Mouse (Mus musculus): ENCODE results near the gene Tcaf1. TPM values are rescaled to one million over a fixed set of nuclear protein-coding genes. Genes with fewer than 3 reads are reported as not detected.
A peak's percentile ranks its signal among the peaks of the same experiment; 100 is the strongest.

Gene Tcaf1
- 212 and 229 TPM in 2 replicates for polyA plus RNA-seq (2014; fragmentation: Nextera tagmentation; extraction: Ambion mirVana)

GRCm38 (mm10) chr6:42709291-42710211, at the start of gene Tcaf1:
Gene Tcaf1, minus strand, starts transcription at chr6:42710088.
- Histone ChIP-seq H3K27me3 (ENCODE audit: control insufficient read depth, insufficient read depth, low read length) (no peaks in the 10 kb centered on the region), H3K36me3 (replicated peaks; ENCODE audit: control insufficient read depth, insufficient read depth) (0 out of 2 replicates have a peak, but pooled peaks cover 3% of the 10 kb centered on the region), H3K9ac (peak within 1 kb of the TSS; percentile 89), H3K27ac (peak within 1 kb of the TSS; percentile 97), H3K9me3 (ENCODE audit: control insufficient read depth, low read length) (no peaks in the 10 kb centered on the region), H3K4me2 (replicated peaks) (peak within 1 kb of the TSS; percentile 71), H3K4me1 (replicated peaks; ENCODE audit: control insufficient read depth, insufficient read depth, low read length) (peaks cover 26% of the 10 kb centered on the region), H3K4me3 (replicated peaks; ENCODE audit: low read length) (peak within 1 kb of the TSS; percentile 57)
- DNase-seq (ENCODE audit: low spot score): peak; percentile 85
- peak; percentile 100 for ATAC-seq (ENCODE audit: low FRiP score)
- under 1% methylated on average over 28 of the region's 28 CpGs for WGBS

- Histone ChIP-seq H3K9me3 (ENCODE audit: control insufficient read depth, low read length) (no peaks in the 10 kb centered on the region), H3K9ac (no peak within 1 kb of the TSS), H3K27ac (no peak within 1 kb of the TSS), H3K4me1 (replicated peaks; ENCODE audit: control insufficient read depth, insufficient read depth, low read length) (no peaks in the 10 kb centered on the region), H3K4me2 (replicated peaks) (no peak within 1 kb of the TSS), H3K4me3 (replicated peaks; ENCODE audit: low read length) (no peak within 1 kb of the TSS), H3K36me3 (replicated peaks; ENCODE audit: control insufficient read depth, insufficient read depth) (no peaks in the 10 kb centered on the region), H3K27me3 (ENCODE audit: control insufficient read depth, insufficient read depth, low read length) (no peaks in the 10 kb centered on the region)
- DNase-seq (ENCODE audit: low spot score) (no peak), ATAC-seq (ENCODE audit: low FRiP score) (no peak)
- WGBS: 85% methylated on average over 1 of the region's 1 CpGs
Measured at GRCm38 (mm10) chr6:42756104-42756503, 46.2 kb upstream of the Tcaf1 start, which contains the start of gene Olfr38. Gene Olfr38, plus strand, starts transcription at chr6:42756404.

GRCm38 (mm10) chr6:42747846-42748245, 38.0 kb upstream of the Tcaf1 start:
- Histone ChIP-seq H3K27ac (no peak overlapping the region), H3K4me1 (replicated peaks; ENCODE audit: control insufficient read depth, insufficient read depth, low read length) (no peaks in the 10 kb centered on the region), H3K27me3 (ENCODE audit: control insufficient read depth, insufficient read depth, low read length) (no peaks in the 10 kb centered on the region), H3K4me2 (replicated peaks) (no peak overlapping the region), H3K9ac (no peak overlapping the region), H3K36me3 (replicated peaks; ENCODE audit: control insufficient read depth, insufficient read depth) (no peaks in the 10 kb centered on the region), H3K9me3 (ENCODE audit: control insufficient read depth, low read length) (no peaks in the 10 kb centered on the region), H3K4me3 (replicated peaks; ENCODE audit: low read length) (no peak overlapping the region)
- no peak for ATAC-seq (ENCODE audit: low FRiP score)
- no peak for DNase-seq (ENCODE audit: low spot score)

GRCm38 (mm10) chr6:42742303-42742702, 32.4 kb upstream of the Tcaf1 start:
- no peaks in the 10 kb centered on the region for H3K27me3 ChIP-seq (ENCODE audit: control insufficient read depth, insufficient read depth, low read length)
- no peak overlapping the region for H3K9ac ChIP-seq
- ATAC-seq (ENCODE audit: low FRiP score) (no peak), DNase-seq (ENCODE audit: low spot score) (no peak)
- no peak overlapping the region for H3K4me3 ChIP-seq (replicated peaks; ENCODE audit: low read length)
- H3K36me3 ChIP-seq (replicated peaks; ENCODE audit: control insufficient read depth, insufficient read depth): no peaks in the 10 kb centered on the region
- H3K4me2 ChIP-seq (replicated peaks): no peak overlapping the region
- H3K27ac ChIP-seq: no peak overlapping the region
- H3K4me1 ChIP-seq (replicated peaks; ENCODE audit: control insufficient read depth, insufficient read depth, low read length): no peaks in the 10 kb centered on the region
- WGBS: 80% methylated on average over 5 of the region's 5 CpGs
- H3K9me3 ChIP-seq (ENCODE audit: control insufficient read depth, low read length): no peaks in the 10 kb centered on the region

GRCm38 (mm10) chr6:42739071-42739470, 29.2 kb upstream of the Tcaf1 start, which contains the start of gene Olfr453:
Gene Olfr453, plus strand, starts transcription at chr6:42739371.
- Histone ChIP-seq H3K27ac (no peak within 1 kb of the TSS), H3K9me3 (ENCODE audit: control insufficient read depth, low read length) (no peaks in the 10 kb centered on the region), H3K27me3 (ENCODE audit: control insufficient read depth, insufficient read depth, low read length) (no peaks in the 10 kb centered on the region), H3K4me1 (replicated peaks; ENCODE audit: control insufficient read depth, insufficient read depth, low read length) (no peaks in the 10 kb centered on the region), H3K4me3 (replicated peaks; ENCODE audit: low read length) (no peak within 1 kb of the TSS), H3K36me3 (replicated peaks; ENCODE audit: control insufficient read depth, insufficient read depth) (no peaks in the 10 kb centered on the region), H3K9ac (no peak within 1 kb of the TSS), H3K4me2 (replicated peaks) (no peak within 1 kb of the TSS)
- WGBS: 91% methylated on average over 1 of the region's 1 CpGs
- no peak for ATAC-seq (ENCODE audit: low FRiP score)
- no peak for DNase-seq (ENCODE audit: low spot score)

GRCm38 (mm10) chr6:42717973-42718372, 8.1 kb upstream of the Tcaf1 start:
- Histone ChIP-seq H3K9ac (no peak overlapping the region), H3K27ac (no peak overlapping the region), H3K4me3 (replicated peaks; ENCODE audit: low read length) (no peak overlapping the region), H3K9me3 (ENCODE audit: control insufficient read depth, low read length) (no peaks in the 10 kb centered on the region), H3K27me3 (ENCODE audit: control insufficient read depth, insufficient read depth, low read length) (no peaks in the 10 kb centered on the region), H3K4me1 (replicated peaks; ENCODE audit: control insufficient read depth, insufficient read depth, low read length) (no peaks in the 10 kb centered on the region), H3K36me3 (replicated peaks; ENCODE audit: control insufficient read depth, insufficient read depth) (no peaks in the 10 kb centered on the region), H3K4me2 (replicated peaks) (no peak overlapping the region)
- ATAC-seq (ENCODE audit: low FRiP score) (no peak), DNase-seq (ENCODE audit: low spot score) (no peak)

- Histone ChIP-seq H3K4me1 (replicated peaks; ENCODE audit: control insufficient read depth, insufficient read depth, low read length) (no peaks in the 10 kb centered on the region), H3K27ac (no peak overlapping the region), H3K36me3 (replicated peaks; ENCODE audit: control insufficient read depth, insufficient read depth) (no peaks in the 10 kb centered on the region), H3K27me3 (ENCODE audit: control insufficient read depth, insufficient read depth, low read length) (no peaks in the 10 kb centered on the region), H3K4me3 (replicated peaks; ENCODE audit: low read length) (no peak overlapping the region), H3K4me2 (replicated peaks) (no peak overlapping the region), H3K9ac (no peak overlapping the region), H3K9me3 (ENCODE audit: control insufficient read depth, low read length) (no peaks in the 10 kb centered on the region)
- 73% methylated on average over 8 of the region's 8 CpGs for WGBS
- no peak for ATAC-seq (ENCODE audit: low FRiP score)
- no peak for DNase-seq (ENCODE audit: low spot score)
Measured at GRCm38 (mm10) chr6:42714668-42715067, 4.8 kb upstream of the Tcaf1 start.

GRCm38 (mm10) chr6:42692517-42693190, 17.2 kb downstream of the Tcaf1 start:
- peaks cover 24% of the 10 kb centered on the region for H3K4me1 ChIP-seq (replicated peaks; ENCODE audit: control insufficient read depth, insufficient read depth, low read length)
- DNase-seq (ENCODE audit: low spot score) (peak; percentile 84), ATAC-seq (ENCODE audit: low FRiP score) (peak; percentile 93)
- peak overlapping the region; percentile 97 for H3K27ac ChIP-seq
- H3K9ac ChIP-seq: peak overlapping the region; percentile 86
- H3K9me3 ChIP-seq (ENCODE audit: control insufficient read depth, low read length): no peaks in the 10 kb centered on the region
- no peaks in the 10 kb centered on the region for H3K27me3 ChIP-seq (ENCODE audit: control insufficient read depth, insufficient read depth, low read length)
- peak overlapping the region; percentile 62 for H3K4me3 ChIP-seq (replicated peaks; ENCODE audit: low read length)
- WGBS: under 1% methylated on average over 32 of the region's 32 CpGs
- H3K4me2 ChIP-seq (replicated peaks): peak overlapping the region; percentile 71
- peaks cover 17% of the 10 kb centered on the region for H3K36me3 ChIP-seq (replicated peaks; ENCODE audit: control insufficient read depth, insufficient read depth)

- peaks cover 17% of the 10 kb centered on the region for H3K36me3 ChIP-seq (replicated peaks; ENCODE audit: control insufficient read depth, insufficient read depth)
- H3K27ac ChIP-seq: peak overlapping the region; percentile 97
- H3K4me1 ChIP-seq (replicated peaks; ENCODE audit: control insufficient read depth, insufficient read depth, low read length): peaks cover 24% of the 10 kb centered on the region
- peak overlapping the region; percentile 71 for H3K4me2 ChIP-seq (replicated peaks)
- peak overlapping the region; percentile 62 for H3K4me3 ChIP-seq (replicated peaks; ENCODE audit: low read length)
- DNase-seq (ENCODE audit: low spot score) (peak; percentile 80), ATAC-seq (ENCODE audit: low FRiP score) (peak; percentile 90)
- H3K9ac ChIP-seq: peak overlapping the region; percentile 86
- H3K9me3 ChIP-seq (ENCODE audit: control insufficient read depth, low read length): no peaks in the 10 kb centered on the region
- WGBS: 0% methylated on average over 10 of the region's 10 CpGs
- no peaks in the 10 kb centered on the region for H3K27me3 ChIP-seq (ENCODE audit: control insufficient read depth, insufficient read depth, low read length)
Measured at GRCm38 (mm10) chr6:42692154-42692516, 17.8 kb downstream of the Tcaf1 start.

Measured in hindbrain, embryonic 14.5 days (tissue).